Mouse (Mus musculus): ENCODE measurements around the gene Gm8104. TPM values are rescaled to one million over a fixed set of nuclear protein-coding genes. Genes with fewer than 3 reads are reported as not detected.
"Not testable (repeated sequence)": the region's sequence is repeated elsewhere in the genome, so short reads cannot be mapped to it uniquely, and the experiment has no call there.

Gene Gm8104
- polyA plus RNA-seq (2015; fragmentation: Nextera tagmentation; extraction: Ambion mirVana) = not detected in 2 replicates

DNA sequence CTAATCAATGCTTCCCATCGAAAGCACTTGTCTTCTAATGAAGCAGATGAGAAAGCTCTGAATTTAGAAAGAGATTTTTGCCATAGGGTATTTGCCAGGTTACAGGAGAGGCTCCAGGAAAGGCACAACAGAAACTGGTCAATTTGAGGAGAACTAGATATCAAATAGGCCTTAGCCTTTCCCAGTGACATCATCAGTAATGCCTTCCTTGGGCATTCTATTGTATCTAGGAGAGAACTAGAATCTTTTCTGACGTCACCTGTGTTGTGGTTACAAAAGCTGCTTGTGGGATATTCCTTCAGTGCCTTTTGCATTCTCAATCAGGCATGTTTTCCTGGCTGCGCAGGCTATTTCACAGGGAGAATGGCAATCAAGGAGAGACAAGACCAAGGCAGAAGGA is at the start of gene Gm8104:
TSS of gene Gm8104 (plus strand) at position 301 of the 400 bp plus-strand sequence.
- 72% methylated on average over 3 of the region's 3 CpGs for WGBS
- H3K9ac ChIP-seq; H3K4me2 ChIP-seq; H3K27me3 ChIP-seq; H3K9me3 ChIP-seq; ATAC-seq (ENCODE audit: insufficient number of reproducible peaks, insufficient read depth, low FRiP score, low TSS enrichment, low read depth); H3K4me3 ChIP-seq; H3K36me3 ChIP-seq; H3K27ac ChIP-seq; H3K4me1 ChIP-seq: not testable (repeated sequence)

DNA sequence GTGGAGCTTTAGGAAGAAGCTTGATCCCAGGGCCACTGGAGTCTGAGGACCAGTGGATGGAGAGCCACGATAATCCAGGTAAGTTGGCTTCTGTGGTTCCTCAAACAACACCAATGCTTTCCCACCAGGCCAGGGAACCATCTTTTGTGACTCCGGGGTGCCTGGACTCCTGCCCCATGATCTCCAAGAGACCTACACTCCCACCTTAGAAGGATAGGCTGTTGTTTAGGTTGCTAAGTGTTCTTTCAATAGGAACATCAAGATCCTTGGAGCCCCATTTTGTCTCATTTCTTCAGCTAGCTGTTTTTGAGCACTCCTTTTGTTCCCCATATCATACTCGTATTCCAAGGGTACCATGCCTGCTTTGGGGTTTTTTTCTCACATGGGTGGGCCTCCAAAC is 42.3 kb upstream of the Gm8104 start:
- not testable (repeated sequence) for H3K4me3 ChIP-seq; H3K27me3 ChIP-seq; ATAC-seq (ENCODE audit: insufficient number of reproducible peaks, insufficient read depth, low FRiP score, low TSS enrichment, low read depth); H3K4me1 ChIP-seq; H3K27ac ChIP-seq; H3K9me3 ChIP-seq; H3K36me3 ChIP-seq; H3K9ac ChIP-seq; H3K4me2 ChIP-seq
- WGBS = 81% methylated on average over 3 of the region's 3 CpGs

DNA sequence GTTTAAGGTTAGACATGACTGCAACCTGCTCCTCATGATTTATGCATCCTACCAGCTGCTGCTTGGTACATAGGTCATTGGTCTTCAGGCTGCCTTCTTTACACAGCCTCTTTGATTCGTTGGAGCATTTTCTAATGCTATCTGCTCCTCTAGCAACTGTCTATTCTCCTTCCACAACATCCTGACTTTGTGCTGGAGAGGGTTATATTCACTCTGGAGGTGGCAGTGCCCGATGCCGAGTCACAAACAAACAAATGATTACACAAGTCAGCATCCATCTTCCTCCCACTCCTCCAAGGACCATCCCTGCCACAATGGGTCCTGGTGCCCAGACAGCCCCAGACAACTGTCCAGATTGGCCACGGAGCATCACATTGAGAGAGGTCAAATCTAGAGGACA is 40.2 kb upstream of the Gm8104 start:
- H3K36me3 ChIP-seq; H3K27me3 ChIP-seq; H3K4me2 ChIP-seq; H3K9me3 ChIP-seq; H3K4me3 ChIP-seq; H3K9ac ChIP-seq; ATAC-seq (ENCODE audit: insufficient number of reproducible peaks, insufficient read depth, low FRiP score, low TSS enrichment, low read depth); H3K27ac ChIP-seq; H3K4me1 ChIP-seq: not testable (repeated sequence)
- WGBS = 64% methylated on average over 4 of the region's 4 CpGs

DNA sequence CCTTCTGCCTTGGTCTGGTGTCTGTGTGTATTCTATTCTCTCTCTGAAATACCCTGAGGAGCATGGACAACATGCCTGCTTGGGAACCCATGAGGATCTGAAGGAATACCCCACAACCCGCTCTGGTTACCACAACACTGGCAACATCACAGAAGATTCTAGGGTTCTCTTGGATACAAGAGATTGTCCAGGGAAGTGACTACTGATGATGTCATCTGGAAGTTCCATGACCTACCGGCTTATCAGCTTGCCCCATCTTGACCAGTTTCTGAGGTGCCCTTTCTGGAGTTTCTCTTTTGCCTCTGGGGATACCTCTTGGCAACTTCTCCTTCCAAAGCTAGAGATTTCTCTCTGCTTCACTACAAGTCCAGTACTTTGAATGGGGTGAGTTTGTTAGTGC is 23.9 kb upstream of the Gm8104 start, which contains the start of gene Gm8094:
TSS of gene Gm8094 (minus strand) at position 101 of the 400 bp plus-strand sequence.
- not testable (repeated sequence) for ATAC-seq (ENCODE audit: insufficient number of reproducible peaks, insufficient read depth, low FRiP score, low TSS enrichment, low read depth); H3K27ac ChIP-seq; H3K4me2 ChIP-seq; H3K4me1 ChIP-seq; H3K36me3 ChIP-seq; H3K4me3 ChIP-seq; H3K27me3 ChIP-seq; H3K9me3 ChIP-seq; H3K9ac ChIP-seq
- 85% methylated on average over 2 of the region's 2 CpGs for WGBS

DNA sequence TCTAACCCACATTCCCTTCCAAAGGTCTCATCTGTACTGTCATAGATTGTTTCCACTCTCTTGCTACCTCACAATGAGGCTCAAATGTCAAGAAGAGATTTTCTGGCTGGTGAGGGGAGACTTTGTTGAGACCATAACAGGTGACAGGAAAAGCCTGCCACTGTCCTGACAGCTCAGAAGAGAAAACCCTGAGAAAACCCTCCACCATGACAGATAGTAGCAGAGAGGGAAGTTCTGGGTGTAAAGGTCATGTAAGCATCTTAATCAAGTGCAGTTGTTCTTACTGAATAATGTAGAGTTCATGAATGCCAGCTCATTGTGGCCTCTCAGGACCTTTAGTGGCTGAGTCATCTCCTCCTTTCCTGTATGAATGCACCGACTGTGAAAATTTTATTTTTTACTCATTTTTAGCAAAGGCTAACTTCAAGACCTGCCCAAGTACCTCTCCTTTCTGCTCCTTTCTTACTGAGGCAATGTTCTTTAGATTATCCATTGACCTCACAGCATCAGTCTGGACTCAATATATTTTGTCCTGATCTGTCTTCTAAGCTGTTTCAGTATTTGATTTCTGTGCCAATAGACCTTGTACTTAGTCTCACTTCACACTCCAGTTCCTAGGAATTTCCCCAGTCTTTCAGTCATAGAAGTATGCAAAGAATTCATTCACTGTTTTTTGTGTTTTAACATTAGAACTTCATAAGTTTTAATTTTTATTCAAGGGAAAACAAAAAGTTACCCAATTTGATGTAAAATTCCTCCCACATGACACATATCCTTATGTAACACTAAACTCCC is 15.3 kb upstream of the Gm8104 start:
- H3K9ac ChIP-seq; H3K36me3 ChIP-seq; H3K4me2 ChIP-seq; H3K27me3 ChIP-seq; H3K27ac ChIP-seq; ATAC-seq (ENCODE audit: insufficient number of reproducible peaks, insufficient read depth, low FRiP score, low TSS enrichment, low read depth); H3K4me3 ChIP-seq; H3K9me3 ChIP-seq; H3K4me1 ChIP-seq: not testable (repeated sequence)
- 38% methylated on average over 1 of the region's 1 CpGs for WGBS

DNA sequence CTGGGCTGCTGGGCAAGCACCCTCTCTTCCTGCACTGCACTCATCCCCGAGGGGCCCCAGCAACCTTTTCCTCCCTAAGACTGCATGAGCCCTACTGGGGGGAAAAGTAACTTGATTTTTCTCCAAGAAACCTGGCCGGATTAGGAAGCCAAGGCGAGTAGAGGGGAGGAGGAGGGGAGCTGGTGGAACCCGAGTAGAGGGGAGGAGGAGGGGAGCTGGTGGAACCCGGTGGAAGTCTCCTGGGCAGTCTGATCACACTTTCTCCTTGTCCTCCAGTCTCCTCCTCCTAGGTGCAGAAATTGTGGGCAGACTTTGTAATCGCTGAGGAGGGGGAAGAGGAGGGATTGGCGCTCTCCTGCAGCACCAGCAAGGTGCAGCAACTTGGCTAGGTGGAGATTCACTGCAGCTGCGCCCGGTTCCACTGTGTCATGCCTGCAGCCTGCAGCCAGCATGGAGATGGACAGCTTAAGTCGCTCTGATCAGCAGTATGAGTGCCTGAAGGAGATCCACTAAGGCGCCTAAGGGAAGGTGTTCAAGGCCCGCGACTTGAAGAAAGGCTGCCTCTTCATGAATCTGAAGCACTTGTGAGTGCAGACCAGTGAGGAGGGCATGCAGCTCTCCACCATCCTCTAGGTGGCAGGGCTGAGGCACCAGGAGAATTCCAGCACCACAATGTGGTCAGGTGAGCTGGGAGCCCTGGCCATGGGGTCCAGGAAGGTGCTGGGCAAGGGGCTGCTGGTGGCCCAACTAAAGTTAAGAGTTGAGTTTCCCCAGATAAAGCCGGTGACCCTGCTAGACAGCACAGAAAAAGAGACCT is 11.1 kb upstream of the Gm8104 start:
- H3K27me3 ChIP-seq, H3K4me2 ChIP-seq, H3K27ac ChIP-seq, H3K4me1 ChIP-seq, H3K9me3 ChIP-seq, H3K36me3 ChIP-seq, H3K9ac ChIP-seq, H3K4me3 ChIP-seq: not testable (repeated sequence)
- ATAC-seq (ENCODE audit: insufficient number of reproducible peaks, insufficient read depth, low FRiP score, low TSS enrichment, low read depth) = peak; percentile 48; the same call in 1 of the 2 replicates
- WGBS = 30% methylated on average over 1 of the region's 14 CpGs

DNA sequence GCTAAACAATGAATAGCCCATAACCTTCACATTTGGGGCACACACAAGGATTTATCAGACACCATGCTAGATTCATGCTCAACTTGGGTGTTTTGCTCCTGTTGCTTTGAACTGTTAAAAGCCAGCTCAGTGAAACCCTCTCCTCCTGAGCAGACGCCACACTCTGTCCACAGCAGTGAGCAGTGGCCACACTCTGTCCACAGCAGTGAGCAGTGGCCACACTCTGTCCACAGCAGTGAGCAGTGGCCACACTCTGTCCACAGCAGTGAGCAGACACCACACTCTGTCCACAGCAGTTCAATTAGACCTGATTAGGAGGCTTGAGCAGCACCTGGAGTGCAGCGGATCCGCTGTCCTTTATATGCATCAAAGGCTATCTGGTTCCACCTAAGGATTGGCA is 19.3 kb downstream of the Gm8104 start:
- H3K4me1 ChIP-seq; H3K9me3 ChIP-seq; H3K36me3 ChIP-seq; ATAC-seq (ENCODE audit: insufficient number of reproducible peaks, insufficient read depth, low FRiP score, low TSS enrichment, low read depth); H3K27me3 ChIP-seq; H3K9ac ChIP-seq; H3K27ac ChIP-seq; H3K4me3 ChIP-seq; H3K4me2 ChIP-seq: not testable (repeated sequence)
- WGBS = 92% methylated on average over 3 of the region's 3 CpGs

DNA sequence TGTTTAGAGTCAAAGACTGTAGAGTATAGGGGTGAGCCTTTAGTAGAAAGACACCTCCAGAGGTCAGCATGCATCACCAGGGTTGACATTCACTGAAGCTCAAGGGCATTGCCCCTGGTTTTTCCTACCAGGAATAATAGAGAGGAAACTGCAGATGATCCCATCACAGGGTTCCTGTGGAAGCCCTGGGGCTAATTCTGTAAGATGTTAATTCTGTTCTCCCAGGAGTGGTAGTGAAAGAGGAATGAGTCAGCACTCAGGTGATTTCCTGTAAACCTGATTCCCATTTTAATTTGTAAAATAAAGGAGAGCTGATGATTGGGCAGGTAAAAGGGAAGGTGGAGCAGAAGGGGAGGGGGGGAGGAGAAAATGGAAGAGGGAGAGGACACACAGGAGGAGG is 25.9 kb downstream of the Gm8104 start:
- H3K4me3 ChIP-seq, H3K36me3 ChIP-seq, H3K9ac ChIP-seq: not testable (repeated sequence)

More for the DNA sequence above, 25.9 kb downstream of the Gm8104 start:
- not testable (repeated sequence) for H3K4me1 ChIP-seq; H3K27ac ChIP-seq; H3K27me3 ChIP-seq; H3K9me3 ChIP-seq; ATAC-seq (ENCODE audit: insufficient number of reproducible peaks, insufficient read depth, low FRiP score, low TSS enrichment, low read depth); H3K4me2 ChIP-seq

Other genes starting within 250 kb of the Gm8104 start
- gene Gm21977, start 247.1 kb upstream of the Gm8104 start, polyA plus RNA-seq (2015; fragmentation: Nextera tagmentation; extraction: Ambion mirVana) = not detected in 2 replicates
- not detected in 2 replicates for gene Gm8082, start 107.0 kb upstream of the Gm8104 start, polyA plus RNA-seq (2015; fragmentation: Nextera tagmentation; extraction: Ambion mirVana)
- gene Gm10376, start 85.0 kb upstream of the Gm8104 start, polyA plus RNA-seq (2015; fragmentation: Nextera tagmentation; extraction: Ambion mirVana) = not detected in 2 replicates
- not detected in 2 replicates for gene Gm8094, start 24.0 kb upstream of the Gm8104 start, polyA plus RNA-seq (2015; fragmentation: Nextera tagmentation; extraction: Ambion mirVana)
- not detected in 2 replicates for gene Gm7233, start 79.3 kb downstream of the Gm8104 start, polyA plus RNA-seq (2015; fragmentation: Nextera tagmentation; extraction: Ambion mirVana)
- gene Gm8122, start 134.7 kb downstream of the Gm8104 start, polyA plus RNA-seq (2015; fragmentation: Nextera tagmentation; extraction: Ambion mirVana) = not detected in 2 replicates
- gene Gm8126, start 158.0 kb downstream of the Gm8104 start, polyA plus RNA-seq (2015; fragmentation: Nextera tagmentation; extraction: Ambion mirVana) = not detected in 2 replicates
- not detected in 2 replicates for gene Gm9732, start 174.4 kb downstream of the Gm8104 start, polyA plus RNA-seq (2015; fragmentation: Nextera tagmentation; extraction: Ambion mirVana)
- gene Gm8127, start 193.2 kb downstream of the Gm8104 start, polyA plus RNA-seq (2015; fragmentation: Nextera tagmentation; extraction: Ambion mirVana) = not detected in 2 replicates
- not detected in 2 replicates for gene 1700001F09Rik, start 247.2 kb downstream of the Gm8104 start, polyA plus RNA-seq (2015; fragmentation: Nextera tagmentation; extraction: Ambion mirVana)